Mouse (Mus musculus) E14TG2a.4 (cell line): ENCODE data around the gene D11Wsu47e.
A peak's percentile ranks its signal among the peaks of the same experiment; 100 is the strongest.
"Not testable (repeated sequence)": the region's sequence is repeated elsewhere in the genome, so short reads cannot be mapped to it uniquely, and the experiment has no call there.

Experiments used
- H3K27me3 ChIP-seq: 2 replicates; pipeline ENCODE4 v1.6.1; 2014; ENCODE audit warnings: low read length, control low read depth; ENCODE audit not compliant: insufficient read depth
- H3K36me3 ChIP-seq: 2 replicates; pipeline ENCODE4 v1.6.1; 2014; ENCODE audit warnings: low read length, control low read depth; ENCODE audit not compliant: insufficient read depth
- H3K4me1 ChIP-seq: replicated peaks from 2 replicates; pipeline ENCODE4 v1.6.1; 2014; ENCODE audit warnings: low read depth, low read length, control low read depth
- H3K4me3 ChIP-seq: replicated peaks from 2 replicates; pipeline ENCODE4 v1.5.1; 2014; ENCODE audit warnings: mild to moderate bottlenecking, low read length
- H3K9me3 ChIP-seq: 2 replicates; pipeline ENCODE4 v1.6.1; 2014; ENCODE audit warnings: low read length, control low read depth
- CTCF ChIP-seq: conservative IDR thresholded peaks from 2 replicates; pipeline ENCODE4 v1.5.1; 2014; ENCODE audit warnings: low read length
- NANOG ChIP-seq: IDR thresholded peaks from 2 replicates; pipeline ENCODE4 v1.6.1; 2014; ENCODE audit warnings: borderline replicate concordance, low read length, mixed read lengths
- POU5F1 ChIP-seq: IDR thresholded peaks from 2 replicates; pipeline ENCODE4 v1.6.1; 2014; ENCODE audit warnings: low read length, borderline replicate concordance

D11Wsu47e gene

GRCm38 (mm10) chr11:113660213-113660612 lies 24.0 kb upstream of the D11Wsu47e start:
- not testable (repeated sequence) for H3K9me3 ChIP-seq, H3K27me3 ChIP-seq, H3K4me3 ChIP-seq
- TF ChIP-seq CTCF, result 0 out of 2 replicates have a peak, but pooled peaks have one; percentile 15
- H3K4me1 ChIP-seq, result peaks cover 56% of the 10 kb centered on the region
- peaks cover 97% of the 10 kb centered on the region for H3K36me3 ChIP-seq

DNA sequence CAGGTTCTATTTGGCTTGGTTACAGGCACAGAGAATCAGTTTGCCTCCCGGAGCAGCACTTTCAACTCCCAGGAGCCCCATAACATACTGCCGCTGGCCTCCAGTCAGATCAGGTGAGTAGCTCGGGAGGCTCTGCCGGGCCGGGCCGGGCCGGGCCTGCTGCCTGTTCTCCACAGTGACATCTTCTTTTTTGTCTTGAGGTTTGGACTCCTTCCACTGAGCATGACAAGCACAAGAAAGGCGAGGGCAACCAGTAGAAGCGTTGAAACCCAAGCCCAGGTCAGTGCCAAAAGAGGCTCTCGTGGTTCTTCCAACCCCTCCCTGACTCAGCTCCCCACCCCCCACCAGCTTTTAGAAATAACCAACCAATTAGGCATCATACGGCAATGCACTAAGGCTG lies 23.3 kb upstream of the D11Wsu47e start:
- Histone ChIP-seq H3K27me3 (no peaks in the 10 kb centered on the region), H3K4me3 (no peak overlapping the region), H3K36me3 (peaks cover 97% of the 10 kb centered on the region), H3K4me1 (peaks cover 54% of the 10 kb centered on the region), H3K9me3 (no peaks in the 10 kb centered on the region)
- TF ChIP-seq CTCF (no peak), NANOG (no peak), POU5F1 (no peak)

GRCm38 (mm10) chr11:113661835-113662351 lies 22.3 kb upstream of the D11Wsu47e start:
- Histone ChIP-seq H3K36me3 (peaks cover 87% of the 10 kb centered on the region), H3K9me3 (no peaks in the 10 kb centered on the region), H3K4me1 (peaks cover 54% of the 10 kb centered on the region), H3K27me3 (no peaks in the 10 kb centered on the region), H3K4me3 (no peak overlapping the region)
- no peak for TF ChIP-seq CTCF
- TF ChIP-seq NANOG, result no peak
- TF ChIP-seq POU5F1, result no peak

- Histone ChIP-seq H3K4me1 (peaks cover 53% of the 10 kb centered on the region), H3K36me3 (peaks cover 88% of the 10 kb centered on the region), H3K27me3 (no peaks in the 10 kb centered on the region), H3K4me3 (no peak overlapping the region), H3K9me3 (no peaks in the 10 kb centered on the region)
- TF ChIP-seq POU5F1 (no peak), CTCF (no peak), NANOG (no peak)
Measured at GRCm38 (mm10) chr11:113664279-113664678, 19.9 kb upstream of the D11Wsu47e start.

GRCm38 (mm10) chr11:113666205-113666604 lies 18.0 kb upstream of the D11Wsu47e start:
- peaks cover 86% of the 10 kb centered on the region for H3K36me3 ChIP-seq
- no peak overlapping the region for H3K4me3 ChIP-seq
- H3K4me1 ChIP-seq, result peaks cover 47% of the 10 kb centered on the region
- no peaks in the 10 kb centered on the region for H3K27me3 ChIP-seq
- no peak for TF ChIP-seq CTCF
- TF ChIP-seq POU5F1, result no peak
- TF ChIP-seq NANOG, result no peak
- no peaks in the 10 kb centered on the region for H3K9me3 ChIP-seq

- Histone ChIP-seq H3K27me3 (no peaks in the 10 kb centered on the region), H3K36me3 (peaks cover 86% of the 10 kb centered on the region), H3K4me1 (peaks cover 49% of the 10 kb centered on the region), H3K9me3 (no peaks in the 10 kb centered on the region), H3K4me3 (no peak overlapping the region)
- TF ChIP-seq NANOG (no peak), POU5F1 (no peak), CTCF (no peak)
Measured at GRCm38 (mm10) chr11:113666648-113667047, 17.6 kb upstream of the D11Wsu47e start.

DNA sequence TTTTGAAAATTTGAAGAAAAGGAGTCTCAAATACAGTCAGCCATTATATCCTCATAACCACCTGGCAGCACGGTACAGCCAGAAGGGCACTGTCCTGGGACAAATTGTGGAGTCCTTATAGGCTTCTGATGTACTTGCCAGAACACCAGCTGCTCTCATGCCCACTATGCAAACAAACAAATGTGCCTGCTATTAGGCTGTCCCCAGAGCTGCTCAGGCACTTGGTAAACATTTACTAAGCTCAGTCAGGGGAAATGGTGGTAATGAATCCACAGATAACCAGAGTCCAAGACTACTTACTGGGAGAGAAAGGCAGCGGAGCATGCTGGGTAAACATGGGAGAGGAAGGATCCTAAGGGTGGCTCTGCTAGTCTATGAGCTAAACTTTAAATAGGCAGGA lies 17.1 kb upstream of the D11Wsu47e start:
- no peak overlapping the region for H3K4me3 ChIP-seq
- H3K36me3 ChIP-seq, result peaks cover 85% of the 10 kb centered on the region
- H3K27me3 ChIP-seq, result no peaks in the 10 kb centered on the region
- peaks cover 47% of the 10 kb centered on the region for H3K4me1 ChIP-seq
- no peak for TF ChIP-seq POU5F1
- no peak for TF ChIP-seq NANOG
- no peak for TF ChIP-seq CTCF
- no peaks in the 10 kb centered on the region for H3K9me3 ChIP-seq

GRCm38 (mm10) chr11:113667704-113668103 lies 16.5 kb upstream of the D11Wsu47e start:
- Histone ChIP-seq H3K4me3 (no peak overlapping the region), H3K9me3 (no peaks in the 10 kb centered on the region), H3K27me3 (no peaks in the 10 kb centered on the region), H3K4me1 (peaks cover 45% of the 10 kb centered on the region), H3K36me3 (peaks cover 85% of the 10 kb centered on the region)
- TF ChIP-seq POU5F1 (no peak), NANOG (no peak), CTCF (no peak)

DNA sequence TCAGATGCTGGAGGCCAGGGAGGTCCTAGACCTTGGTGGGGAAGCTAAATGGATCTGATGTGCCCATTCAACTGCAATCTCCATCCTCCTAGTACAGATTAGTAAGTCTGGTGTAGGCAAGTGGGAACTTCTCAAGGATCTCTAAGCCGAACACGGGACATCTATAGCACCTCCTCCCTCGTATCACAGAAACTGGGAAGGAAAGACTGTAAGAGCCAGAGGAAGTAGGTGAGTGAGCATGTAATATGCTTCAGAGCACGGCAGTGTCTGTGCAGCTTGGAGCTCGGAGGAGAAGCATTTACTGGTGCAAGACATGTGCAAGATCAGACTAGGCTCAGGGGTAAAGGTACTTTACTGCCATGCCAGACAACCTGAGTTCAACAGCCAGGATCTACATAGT lies 15.4 kb upstream of the D11Wsu47e start:
- H3K4me3 ChIP-seq, result no peak overlapping the region
- no peak for TF ChIP-seq NANOG
- no peak for TF ChIP-seq CTCF
- no peak for TF ChIP-seq POU5F1
- H3K9me3 ChIP-seq, result no peaks in the 10 kb centered on the region
- H3K36me3 ChIP-seq, result peaks cover 85% of the 10 kb centered on the region
- H3K27me3 ChIP-seq, result no peaks in the 10 kb centered on the region
- H3K4me1 ChIP-seq, result peaks cover 44% of the 10 kb centered on the region
